Mouse (Mus musculus): ENCODE data around the gene Lmntd2. TPM values are rescaled to one million over a fixed set of nuclear protein-coding genes. Genes with fewer than 3 reads are reported as not detected.
A peak's percentile ranks its signal among the peaks of the same experiment; 100 is the strongest.

The Lmntd2 gene
- polyA plus RNA-seq, 1 experiment: 0.26 TPM

- WGBS: 61% methylated on average over 1 of the region's 1 CpGs
- H3K4me1 ChIP-seq (ENCODE audit: control insufficient read depth, insufficient read depth, low read length): peaks cover 8% of the 10 kb centered on the region; the same call in 1 of the 2 replicates
- no peak for TF ChIP-seq POLR2A (IDR thresholded peaks at IDR 0.05; ENCODE audit: borderline replicate concordance, insufficient read depth, low read length)
- TF ChIP-seq CTCF (IDR thresholded peaks at IDR 0.05; ENCODE audit: borderline replicate concordance, insufficient read depth, low read depth, low read length): no peak
Measured at GRCm38 (mm10) chr7:141220377-141220776, 6.5 kb upstream of the Lmntd2 start.

GRCm38 (mm10) chr7:141219558-141220099 lies 5.7 kb upstream of the Lmntd2 start:
- no peaks in the 10 kb centered on the region for H3K27me3 ChIP-seq (ENCODE audit: control insufficient read depth, insufficient read depth, low read length)
- no peak for DNase-seq
- H3K4me3 ChIP-seq (replicated peaks; ENCODE audit: insufficient read depth, low read depth, low read length): no peak overlapping the region
- WGBS: 100% methylated on average over 1 of the region's 1 CpGs
- peaks cover 8% of the 10 kb centered on the region; the same call in 1 of the 2 replicates for H3K4me1 ChIP-seq (ENCODE audit: control insufficient read depth, insufficient read depth, low read length)
- TF ChIP-seq POLR2A (IDR thresholded peaks at IDR 0.05; ENCODE audit: borderline replicate concordance, insufficient read depth, low read length) (no peak), CTCF (IDR thresholded peaks at IDR 0.05; ENCODE audit: borderline replicate concordance, insufficient read depth, low read depth, low read length) (no peak)
- no peak overlapping the region for H3K27ac ChIP-seq (ENCODE audit: insufficient read depth, low read length)

More at GRCm38 (mm10) chr7:141220377-141220776, 6.5 kb upstream of the Lmntd2 start:
- DNase-seq: no peak
- no peak overlapping the region for H3K4me3 ChIP-seq (replicated peaks; ENCODE audit: insufficient read depth, low read depth, low read length)
- H3K27me3 ChIP-seq (ENCODE audit: control insufficient read depth, insufficient read depth, low read length): no peaks in the 10 kb centered on the region
- H3K27ac ChIP-seq (ENCODE audit: insufficient read depth, low read length): no peak overlapping the region

GRCm38 (mm10) chr7:141218557-141219133 lies 4.8 kb upstream of the Lmntd2 start:
- WGBS: 91% methylated on average over 5 of the region's 5 CpGs
- H3K27me3 ChIP-seq (ENCODE audit: control insufficient read depth, insufficient read depth, low read length): no peaks in the 10 kb centered on the region

GRCm38 (mm10) chr7:141218141-141218540 lies 4.3 kb upstream of the Lmntd2 start:
- Histone ChIP-seq H3K27me3 (ENCODE audit: control insufficient read depth, insufficient read depth, low read length) (no peaks in the 10 kb centered on the region), H3K4me3 (replicated peaks; ENCODE audit: insufficient read depth, low read depth, low read length) (no peak overlapping the region), H3K4me1 (ENCODE audit: control insufficient read depth, insufficient read depth, low read length) (peaks cover 8% of the 10 kb centered on the region; the same call in 1 of the 2 replicates), H3K27ac (ENCODE audit: insufficient read depth, low read length) (no peak overlapping the region)
- 76% methylated on average over 3 of the region's 3 CpGs for WGBS
- DNase-seq: no peak
- no peak for TF ChIP-seq POLR2A (IDR thresholded peaks at IDR 0.05; ENCODE audit: borderline replicate concordance, insufficient read depth, low read length)
- no peak for TF ChIP-seq CTCF (IDR thresholded peaks at IDR 0.05; ENCODE audit: borderline replicate concordance, insufficient read depth, low read depth, low read length)

More at GRCm38 (mm10) chr7:141218557-141219133, 4.8 kb upstream of the Lmntd2 start:
- Histone ChIP-seq H3K4me1 (ENCODE audit: control insufficient read depth, insufficient read depth, low read length) (peaks cover 8% of the 10 kb centered on the region; the same call in 1 of the 2 replicates), H3K4me3 (replicated peaks; ENCODE audit: insufficient read depth, low read depth, low read length) (no peak overlapping the region), H3K27ac (ENCODE audit: insufficient read depth, low read length) (no peak overlapping the region)
- no peak for DNase-seq
- TF ChIP-seq CTCF (IDR thresholded peaks at IDR 0.05; ENCODE audit: borderline replicate concordance, insufficient read depth, low read depth, low read length): no peak
- no peak for TF ChIP-seq POLR2A (IDR thresholded peaks at IDR 0.05; ENCODE audit: borderline replicate concordance, insufficient read depth, low read length)

- H3K27ac ChIP-seq (ENCODE audit: insufficient read depth, low read length): no peak overlapping the region
- no peaks in the 10 kb centered on the region for H3K27me3 ChIP-seq (ENCODE audit: control insufficient read depth, insufficient read depth, low read length)
- no peak overlapping the region for H3K4me3 ChIP-seq (replicated peaks; ENCODE audit: insufficient read depth, low read depth, low read length)
- DNase-seq: no peak
- WGBS: 89% methylated on average over 17 of the region's 17 CpGs
- H3K4me1 ChIP-seq (ENCODE audit: control insufficient read depth, insufficient read depth, low read length): peaks cover 5% of the 10 kb centered on the region; the same call in 1 of the 2 replicates
- TF ChIP-seq POLR2A (IDR thresholded peaks at IDR 0.05; ENCODE audit: borderline replicate concordance, insufficient read depth, low read length) (no peak), CTCF (IDR thresholded peaks at IDR 0.05; ENCODE audit: borderline replicate concordance, insufficient read depth, low read depth, low read length) (no peak)
Measured at GRCm38 (mm10) chr7:141217343-141218013, 3.6 kb upstream of the Lmntd2 start.

- H3K4me3 ChIP-seq (replicated peaks; ENCODE audit: insufficient read depth, low read depth, low read length): no peak overlapping the region
- H3K27ac ChIP-seq (ENCODE audit: insufficient read depth, low read length): no peak overlapping the region
- no peak for DNase-seq
- no peaks in the 10 kb centered on the region; the same call in 1 of the 2 replicates for H3K4me1 ChIP-seq (ENCODE audit: control insufficient read depth, insufficient read depth, low read length)
- no peak for TF ChIP-seq CTCF (IDR thresholded peaks at IDR 0.05; ENCODE audit: borderline replicate concordance, insufficient read depth, low read depth, low read length)
- no peak for TF ChIP-seq POLR2A (IDR thresholded peaks at IDR 0.05; ENCODE audit: borderline replicate concordance, insufficient read depth, low read length)
- no peaks in the 10 kb centered on the region for H3K27me3 ChIP-seq (ENCODE audit: control insufficient read depth, insufficient read depth, low read length)
- WGBS: 84% methylated on average over 11 of the region's 11 CpGs
Measured at GRCm38 (mm10) chr7:141216894-141217293, 3.0 kb upstream of the Lmntd2 start.

- peak overlapping the region; percentile 67 for H3K4me3 ChIP-seq (replicated peaks; ENCODE audit: insufficient read depth, low read depth, low read length)
- DNase-seq: peak in 1 of 2 experiments; percentile 24
- no peaks in the 10 kb centered on the region for H3K27me3 ChIP-seq (ENCODE audit: control insufficient read depth, insufficient read depth, low read length)
- H3K27ac ChIP-seq (ENCODE audit: insufficient read depth, low read length): no peak overlapping the region
- no peak for TF ChIP-seq POLR2A (IDR thresholded peaks at IDR 0.05; ENCODE audit: borderline replicate concordance, insufficient read depth, low read length)
- TF ChIP-seq CTCF (IDR thresholded peaks at IDR 0.05; ENCODE audit: borderline replicate concordance, insufficient read depth, low read depth, low read length): no peak
- 3% methylated on average over 42 of the region's 42 CpGs for WGBS
- H3K4me1 ChIP-seq (ENCODE audit: control insufficient read depth, insufficient read depth, low read length): no peaks in the 10 kb centered on the region
Measured at GRCm38 (mm10) chr7:141215880-141216733, 2.2 kb upstream of the Lmntd2 start.

Data from cerebellum, adult 2 months (tissue).